Mouse (Mus musculus): Measurements from ENCODE around the gene Ccdc191.

Ccdc191 gene

GRCm38 (mm10) chr16:43930577-43930976 lies 41.0 kb downstream of the Ccdc191 start:
- CTCF ChIA-PET: no interaction called here

- CTCF ChIA-PET: no interaction called here
Measured at GRCm38 (mm10) chr16:43931502-43931901, 41.9 kb downstream of the Ccdc191 start.

GRCm38 (mm10) chr16:43932319-43932718 lies 42.7 kb downstream of the Ccdc191 start:
- CTCF ChIA-PET: no interaction called here

GRCm38 (mm10) chr16:43933041-43933440 lies 43.4 kb downstream of the Ccdc191 start:
- CTCF ChIA-PET: no interaction called here

GRCm38 (mm10) chr16:43934856-43935255 lies 45.3 kb downstream of the Ccdc191 start:
- CTCF ChIA-PET: no interaction called here

- CTCF ChIA-PET: interaction anchor here (0.5 kb wide), 1 partner anchor 109 kb away, joined by 4 read pairs; no protein-coding TSS in a partner anchor
Measured at GRCm38 (mm10) chr16:43935367-43935766, 45.8 kb downstream of the Ccdc191 start.

GRCm38 (mm10) chr16:43935892-43936291 lies 46.3 kb downstream of the Ccdc191 start:
- CTCF ChIA-PET: interaction anchor here (0.5 kb wide), 1 partner anchor 110 kb away, joined by 4 read pairs; no protein-coding TSS in a partner anchor

GRCm38 (mm10) chr16:43940846-43941245 lies 51.2 kb downstream of the Ccdc191 start:
- CTCF ChIA-PET: no interaction called here

- CTCF ChIA-PET: no interaction called here
Measured at GRCm38 (mm10) chr16:43945351-43945750, 55.8 kb downstream of the Ccdc191 start.

- CTCF ChIA-PET: no interaction called here
Measured at GRCm38 (mm10) chr16:43945869-43946268, 56.3 kb downstream of the Ccdc191 start.

GRCm38 (mm10) chr16:43951591-43951990 lies 62.0 kb downstream of the Ccdc191 start:
- CTCF ChIA-PET: no interaction called here

- CTCF ChIA-PET: no interaction called here
Measured at GRCm38 (mm10) chr16:43954913-43955312, 65.3 kb downstream of the Ccdc191 start.

GRCm38 (mm10) chr16:43958038-43958437 lies 68.4 kb downstream of the Ccdc191 start:
- CTCF ChIA-PET: no interaction called here

- CTCF ChIA-PET: no interaction called here
Measured at GRCm38 (mm10) chr16:43963291-43963690, 73.7 kb downstream of the Ccdc191 start.

GRCm38 (mm10) chr16:43963780-43964179 lies 74.2 kb downstream of the Ccdc191 start:
- CTCF ChIA-PET: no interaction called here

- CTCF ChIA-PET: no interaction called here
Measured at GRCm38 (mm10) chr16:43965781-43966389, 76.3 kb downstream of the Ccdc191 start.

GRCm38 (mm10) chr16:43970426-43970825 lies 80.8 kb downstream of the Ccdc191 start:
- CTCF ChIA-PET: no interaction called here

GRCm38 (mm10) chr16:43971189-43971588 lies 81.6 kb downstream of the Ccdc191 start:
- CTCF ChIA-PET: interaction anchor here (0.5 kb wide), 1 partner anchor 155 kb away, joined by 7 read pairs; no protein-coding TSS in a partner anchor

- CTCF ChIA-PET: no interaction called here
Measured at GRCm38 (mm10) chr16:43971741-43972140, 82.1 kb downstream of the Ccdc191 start.

- CTCF ChIA-PET: no interaction called here
Measured at GRCm38 (mm10) chr16:43972391-43972790, 82.8 kb downstream of the Ccdc191 start.

- CTCF ChIA-PET: no interaction called here
Measured at GRCm38 (mm10) chr16:43973147-43973546, 83.5 kb downstream of the Ccdc191 start.

- CTCF ChIA-PET: no interaction called here
Measured at GRCm38 (mm10) chr16:43973606-43974220, 84.1 kb downstream of the Ccdc191 start.

- CTCF ChIA-PET: no interaction called here
Measured at GRCm38 (mm10) chr16:43979010-43979327, 89.4 kb downstream of the Ccdc191 start.
